Mouse (Mus musculus) spleen, adult 2 months (tissue): ENCODE results near the gene Ppp1r1b.

ENCODE experiments used
- CTCF ChIP-seq: fragments of 200-500 bp; IDR thresholded peaks from 2 replicates; pipeline ENCODE4 v1.5.1; 2011; ENCODE audit warnings: mild to moderate bottlenecking, inconsistent platforms; ENCODE audit not compliant: insufficient read depth, insufficient read length, insufficient replicate concordance; ENCODE audit errors: extremely low read depth
- POLR2A ChIP-seq: fragments of 200-500 bp; IDR thresholded peaks from 2 replicates; pipeline ENCODE4 v1.6.1; 2011; ENCODE audit warnings: low read depth, low read length, inconsistent platforms

- TF ChIP-seq CTCF (no peak), POLR2A (no peak)
These were observed 38.9 kb downstream of the Ppp1r1b start for GRCm38 (mm10) chr11:98387056-98387577.
